Mouse (Mus musculus): ENCODE results near the gene Asxl2. TPM values are rescaled to one million over a fixed set of nuclear protein-coding genes. Genes with fewer than 3 reads are reported as not detected.
A peak's percentile ranks its signal among the peaks of the same experiment; 100 is the strongest.

Gene Asxl2
- polyA plus RNA-seq, 1 experiment from 2014 or later = 11.8 TPM

DNA sequence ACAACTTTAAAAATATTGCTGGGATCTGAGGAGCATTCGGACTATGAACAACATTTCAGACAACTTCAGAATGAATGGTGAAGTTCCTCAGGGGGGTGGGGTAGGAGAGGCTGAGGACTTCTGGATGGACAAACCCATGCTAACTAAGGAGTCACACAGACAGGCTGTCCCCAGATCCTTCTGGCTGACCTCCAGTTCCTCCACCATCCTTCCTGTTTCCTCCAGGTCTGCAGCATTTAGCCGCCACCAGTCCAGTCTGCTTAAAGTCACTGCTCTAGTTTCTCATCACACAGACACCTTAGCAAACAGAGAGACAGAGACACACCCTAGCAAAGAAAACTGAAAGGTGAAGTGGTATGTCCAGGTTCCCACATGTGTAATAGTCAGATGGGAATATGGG lies 2.5 kb upstream of the Asxl2 start:
- H3K27ac ChIP-seq = no peak overlapping the region
- no peaks in the 10 kb centered on the region for H3K36me3 ChIP-seq (replicated peaks; ENCODE audit: control insufficient read depth, insufficient read depth)
- H3K4me3 ChIP-seq (replicated peaks; ENCODE audit: low read length) = no peak overlapping the region
- H3K9ac ChIP-seq = no peak overlapping the region
- H3K9me3 ChIP-seq (ENCODE audit: control insufficient read depth, low read length) = no peaks in the 10 kb centered on the region
- no peak overlapping the region for H3K4me2 ChIP-seq (replicated peaks)
- ATAC-seq (ENCODE audit: low FRiP score) = no peak
- DNase-seq (ENCODE audit: low spot score) = no peak
- H3K4me1 ChIP-seq (replicated peaks; ENCODE audit: control insufficient read depth, insufficient read depth, low read length) = peaks cover 20% of the 10 kb centered on the region
- H3K27me3 ChIP-seq (ENCODE audit: control insufficient read depth, insufficient read depth, low read length) = no peaks in the 10 kb centered on the region
- WGBS = 90% methylated on average over 2 of the region's 2 CpGs

DNA sequence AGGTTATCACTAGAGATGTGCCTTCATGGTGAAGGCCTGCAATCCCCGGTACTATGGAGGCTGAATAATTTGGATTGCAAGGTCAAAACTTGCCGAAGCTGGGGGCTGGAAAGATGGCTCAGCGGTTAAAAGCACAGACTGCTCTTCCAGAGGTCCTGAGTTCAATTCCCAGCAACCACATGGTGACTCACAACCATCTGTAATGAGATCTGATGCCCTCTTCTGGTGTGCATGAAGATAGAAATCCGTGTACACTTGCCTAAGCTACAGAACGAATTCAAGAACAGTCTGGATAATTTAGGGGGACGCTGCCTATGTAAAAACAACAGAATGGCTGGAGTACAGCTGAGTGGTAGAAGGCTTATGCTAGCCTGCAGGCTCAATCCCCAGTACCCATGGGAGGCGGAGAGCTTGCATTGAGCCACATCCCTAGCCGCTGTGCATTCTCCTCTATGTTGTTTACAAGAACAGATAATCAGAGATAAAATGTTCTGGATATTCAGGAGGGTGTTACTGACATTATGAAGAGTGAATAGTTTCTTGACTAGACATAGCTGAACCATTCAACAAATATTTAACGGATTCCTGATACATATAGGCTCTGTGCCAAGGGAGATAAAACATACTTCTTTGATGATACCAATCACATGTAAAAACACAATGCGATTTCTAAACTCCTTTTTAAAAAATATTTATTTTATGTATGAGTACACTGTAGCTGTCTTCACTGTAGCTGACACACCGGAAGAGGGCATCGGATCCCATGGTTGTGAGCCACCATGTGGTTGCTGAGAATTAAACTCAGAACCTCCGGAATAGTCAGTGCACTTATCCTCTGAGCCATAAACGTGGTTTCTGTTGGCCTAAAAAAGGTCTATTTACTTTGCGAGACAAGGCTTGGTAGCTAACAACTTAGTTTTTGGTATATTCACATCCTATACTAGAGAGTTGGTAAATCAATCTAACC lies 999 bp upstream of the Asxl2 start:
- Histone ChIP-seq H3K9ac (peak overlapping the region; percentile 52), H3K9me3 (ENCODE audit: control insufficient read depth, low read length) (no peaks in the 10 kb centered on the region), H3K4me1 (replicated peaks; ENCODE audit: control insufficient read depth, insufficient read depth, low read length) (peaks cover 20% of the 10 kb centered on the region), H3K36me3 (replicated peaks; ENCODE audit: control insufficient read depth, insufficient read depth) (no peaks in the 10 kb centered on the region), H3K4me2 (replicated peaks) (peak overlapping the region; percentile 70), H3K27ac (peak overlapping the region; percentile 91), H3K4me3 (replicated peaks; ENCODE audit: low read length) (peak overlapping the region; percentile 78), H3K27me3 (ENCODE audit: control insufficient read depth, insufficient read depth, low read length) (no peaks in the 10 kb centered on the region)
- DNase-seq (ENCODE audit: low spot score) (peak; percentile 63), ATAC-seq (ENCODE audit: low FRiP score) (peak; percentile 46)
- WGBS = 50% methylated on average over 15 of the region's 15 CpGs

DNA sequence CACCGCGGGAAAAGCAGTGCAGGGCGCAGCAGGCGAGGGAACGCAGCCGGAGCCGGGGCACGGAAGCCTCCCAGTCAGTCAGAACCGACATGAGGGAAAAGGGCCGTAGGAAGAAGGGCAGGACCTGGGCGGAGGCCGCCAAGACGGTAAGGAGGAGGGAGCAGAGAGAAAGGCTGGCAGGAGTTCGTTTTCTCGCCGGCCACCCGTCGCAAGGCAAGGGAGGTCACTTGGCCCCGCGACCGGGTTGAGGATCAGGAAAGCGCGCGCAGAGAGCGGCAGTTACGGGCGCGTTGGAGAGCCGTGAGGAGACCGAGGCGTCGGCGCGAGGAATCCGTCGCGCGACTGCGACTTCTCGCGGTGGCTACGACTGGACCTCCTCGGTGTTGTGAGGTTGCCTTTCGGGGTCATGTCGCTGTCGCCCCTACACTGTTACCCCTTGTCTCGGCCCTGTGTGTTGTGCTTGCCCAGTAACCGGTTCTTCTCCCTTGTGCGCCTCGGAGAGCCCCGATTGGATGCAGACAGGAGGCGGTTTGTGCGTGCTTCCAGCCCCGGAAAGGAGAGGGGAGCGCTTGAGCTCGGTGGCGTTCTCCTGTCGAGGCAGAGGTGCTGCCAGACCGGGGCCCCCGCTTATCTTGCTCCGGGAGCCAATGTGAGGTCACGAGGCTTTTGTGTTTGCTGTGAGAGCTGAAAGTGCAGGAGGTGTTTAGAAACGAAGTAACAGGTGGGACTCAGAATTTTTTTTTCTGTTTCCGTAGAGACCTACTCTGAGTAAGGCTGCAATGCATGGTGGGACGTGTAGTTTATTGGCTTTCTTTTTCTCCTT lies 621 bp downstream of the Asxl2 start:
- peak; percentile 49 for ATAC-seq (ENCODE audit: low FRiP score)
- H3K9me3 ChIP-seq (ENCODE audit: control insufficient read depth, low read length) = no peaks in the 10 kb centered on the region
- DNase-seq (ENCODE audit: low spot score) = peak; percentile 68
- peak overlapping the region; percentile 70 for H3K4me2 ChIP-seq (replicated peaks)
- peak overlapping the region; percentile 79 for H3K9ac ChIP-seq
- under 1% methylated on average over 53 of the region's 65 CpGs for WGBS
- H3K27me3 ChIP-seq (ENCODE audit: control insufficient read depth, insufficient read depth, low read length) = no peaks in the 10 kb centered on the region
- peak overlapping the region; percentile 78 for H3K4me3 ChIP-seq (replicated peaks; ENCODE audit: low read length)
- peaks cover 20% of the 10 kb centered on the region for H3K4me1 ChIP-seq (replicated peaks; ENCODE audit: control insufficient read depth, insufficient read depth, low read length)
- H3K36me3 ChIP-seq (replicated peaks; ENCODE audit: control insufficient read depth, insufficient read depth) = no peaks in the 10 kb centered on the region
- peak overlapping the region; percentile 91 for H3K27ac ChIP-seq

DNA sequence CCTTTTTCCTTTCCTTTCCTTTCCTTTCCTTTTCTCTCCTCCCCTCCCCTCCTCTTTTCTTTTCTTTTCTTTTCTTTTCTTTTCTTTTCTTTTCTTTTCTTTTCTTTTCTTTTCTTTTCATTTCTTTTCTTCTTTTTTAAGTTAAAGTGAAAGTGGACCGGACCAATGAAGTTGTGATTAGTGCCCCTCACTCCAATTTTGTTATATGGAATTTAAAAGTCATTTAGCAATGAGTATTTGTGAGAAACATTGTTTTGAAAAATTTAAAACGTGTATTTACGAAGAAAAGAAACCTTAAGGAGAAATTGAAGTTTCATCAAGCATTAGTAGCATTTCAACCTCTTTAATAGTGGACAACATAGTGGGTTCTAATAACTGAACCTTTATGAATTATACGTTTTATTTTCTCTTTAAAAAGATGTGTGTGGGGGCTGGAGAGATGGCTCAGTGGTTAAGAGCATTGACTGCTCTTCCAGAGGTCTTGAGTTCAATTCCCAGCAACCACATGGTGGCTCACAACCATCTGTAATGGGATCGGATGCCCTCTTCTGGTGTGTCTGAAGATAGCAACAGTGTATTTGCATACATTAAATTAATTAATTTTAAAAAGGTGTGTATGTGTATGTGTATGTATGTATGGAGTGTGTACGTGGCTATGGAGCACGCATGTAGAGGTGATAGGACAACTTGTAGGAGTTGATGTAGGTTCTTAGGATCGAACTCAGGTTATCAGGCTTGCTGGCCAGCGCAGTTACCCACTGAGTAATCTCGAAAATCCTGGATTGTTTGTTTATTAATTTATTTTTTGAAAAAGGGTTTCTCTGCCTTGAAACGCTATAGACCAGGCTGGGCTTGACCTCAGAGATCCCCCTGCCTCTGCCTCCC lies 1.5 kb downstream of the Asxl2 start:
- no peak for DNase-seq (ENCODE audit: low spot score)
- no peaks in the 10 kb centered on the region for H3K36me3 ChIP-seq (replicated peaks; ENCODE audit: control insufficient read depth, insufficient read depth)
- H3K27ac ChIP-seq = no peak overlapping the region
- H3K27me3 ChIP-seq (ENCODE audit: control insufficient read depth, insufficient read depth, low read length) = no peaks in the 10 kb centered on the region
- H3K9me3 ChIP-seq (ENCODE audit: control insufficient read depth, low read length) = no peaks in the 10 kb centered on the region
- peak overlapping the region; percentile 78 for H3K4me3 ChIP-seq (replicated peaks; ENCODE audit: low read length)
- peak overlapping the region; percentile 70 for H3K4me2 ChIP-seq (replicated peaks)
- peaks cover 20% of the 10 kb centered on the region for H3K4me1 ChIP-seq (replicated peaks; ENCODE audit: control insufficient read depth, insufficient read depth, low read length)
- peak overlapping the region; percentile 79; the same call in 1 of the 2 replicates for H3K9ac ChIP-seq
- ATAC-seq (ENCODE audit: low FRiP score) = no peak
- 71% methylated on average over 11 of the region's 11 CpGs for WGBS

DNA sequence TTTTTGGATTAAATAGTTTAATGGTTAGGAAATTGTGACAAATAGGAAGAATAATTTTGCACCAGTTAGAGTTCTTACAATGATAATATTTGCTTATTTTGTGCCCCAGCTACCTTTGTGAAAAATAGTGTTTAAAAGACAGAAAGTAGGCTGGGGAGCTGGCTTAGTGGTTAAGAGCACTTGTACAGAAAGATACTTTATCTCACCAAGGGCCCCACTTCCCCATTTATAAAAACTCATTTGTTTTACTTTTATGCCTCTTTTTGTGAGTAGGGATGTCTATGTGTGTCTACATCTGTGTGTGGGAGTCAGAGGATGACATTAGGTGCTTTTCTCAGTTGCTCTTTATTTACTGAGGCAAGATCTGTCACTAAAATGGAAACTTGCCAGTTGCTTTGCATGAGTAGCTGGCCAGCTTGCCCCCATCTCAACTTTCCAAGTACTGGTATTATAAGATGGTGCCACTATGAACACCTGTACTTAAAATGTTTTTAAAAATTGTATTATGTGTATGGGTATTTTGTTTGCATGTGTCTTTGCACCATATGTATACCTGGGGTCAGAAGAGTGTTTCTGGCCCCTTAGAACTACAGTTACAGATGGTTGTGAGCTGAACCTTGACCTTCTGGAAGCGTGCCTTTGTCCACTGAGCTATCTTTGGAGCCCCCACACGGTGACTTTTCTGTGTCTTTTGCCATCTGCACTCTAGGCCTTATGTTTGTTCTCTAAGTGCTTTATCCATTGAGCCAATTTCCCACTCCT lies 3.2 kb downstream of the Asxl2 start:
- DNase-seq (ENCODE audit: low spot score) (no peak), ATAC-seq (ENCODE audit: low FRiP score) (no peak)
- Histone ChIP-seq H3K9ac (no peak overlapping the region), H3K4me2 (replicated peaks) (no peak overlapping the region), H3K27me3 (ENCODE audit: control insufficient read depth, insufficient read depth, low read length) (no peaks in the 10 kb centered on the region), H3K9me3 (ENCODE audit: control insufficient read depth, low read length) (no peaks in the 10 kb centered on the region), H3K4me1 (replicated peaks; ENCODE audit: control insufficient read depth, insufficient read depth, low read length) (peaks cover 13% of the 10 kb centered on the region), H3K36me3 (replicated peaks; ENCODE audit: control insufficient read depth, insufficient read depth) (no peaks in the 10 kb centered on the region), H3K4me3 (replicated peaks; ENCODE audit: low read length) (no peak overlapping the region), H3K27ac (no peak overlapping the region)
- WGBS = 79% methylated on average over 2 of the region's 2 CpGs

DNA sequence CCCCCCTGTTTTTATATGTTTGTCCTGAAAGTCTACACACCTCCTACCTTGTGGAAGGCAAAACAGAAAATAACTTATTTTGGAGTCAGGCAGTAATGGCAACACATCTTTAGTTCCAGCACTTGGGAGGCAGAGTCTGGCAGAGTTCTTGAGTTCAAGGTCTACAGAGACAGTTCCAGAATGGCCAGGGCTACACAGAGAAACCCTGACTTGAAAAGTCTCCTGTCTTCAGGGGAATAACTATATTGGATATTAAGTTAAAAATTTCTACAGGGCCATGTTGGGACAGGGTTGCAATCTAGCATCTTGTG lies 3.7 kb downstream of the Asxl2 start:
- no peaks in the 10 kb centered on the region for H3K27me3 ChIP-seq (ENCODE audit: control insufficient read depth, insufficient read depth, low read length)
- no peaks in the 10 kb centered on the region for H3K36me3 ChIP-seq (replicated peaks; ENCODE audit: control insufficient read depth, insufficient read depth)
- H3K27ac ChIP-seq = no peak overlapping the region
- H3K4me1 ChIP-seq (replicated peaks; ENCODE audit: control insufficient read depth, insufficient read depth, low read length) = peaks cover 10% of the 10 kb centered on the region
- H3K9me3 ChIP-seq (ENCODE audit: control insufficient read depth, low read length) = no peaks in the 10 kb centered on the region
- H3K9ac ChIP-seq = no peak overlapping the region
- ATAC-seq (ENCODE audit: low FRiP score) (no peak), DNase-seq (ENCODE audit: low spot score) (no peak)
- no peak overlapping the region for H3K4me2 ChIP-seq (replicated peaks)
- no peak overlapping the region for H3K4me3 ChIP-seq (replicated peaks; ENCODE audit: low read length)

DNA sequence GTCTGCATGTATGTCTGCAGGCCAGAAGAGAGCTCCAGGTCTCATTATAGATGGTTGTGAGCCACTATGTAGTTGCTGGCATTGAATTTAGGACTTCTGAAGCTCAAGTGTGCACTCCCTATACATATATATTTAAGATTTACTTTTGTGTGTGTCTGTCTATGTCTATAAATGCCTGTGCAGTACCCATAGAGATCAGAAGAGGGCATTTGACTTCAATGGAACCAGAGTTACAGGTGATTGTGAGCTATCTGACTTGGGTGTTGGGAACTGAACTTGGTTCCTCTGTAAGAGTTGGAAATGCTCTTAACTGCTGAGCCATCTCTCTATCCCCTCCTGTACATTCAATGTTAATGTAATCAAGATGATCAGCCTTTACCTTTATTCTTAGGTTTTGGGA lies 4.3 kb downstream of the Asxl2 start:
- Histone ChIP-seq H3K4me3 (replicated peaks; ENCODE audit: low read length) (no peak overlapping the region), H3K4me2 (replicated peaks) (no peak overlapping the region), H3K36me3 (replicated peaks; ENCODE audit: control insufficient read depth, insufficient read depth) (no peaks in the 10 kb centered on the region), H3K4me1 (replicated peaks; ENCODE audit: control insufficient read depth, insufficient read depth, low read length) (0 out of 2 replicates have a peak, but pooled peaks cover 6% of the 10 kb centered on the region), H3K9ac (no peak overlapping the region), H3K9me3 (ENCODE audit: control insufficient read depth, low read length) (no peaks in the 10 kb centered on the region), H3K27me3 (ENCODE audit: control insufficient read depth, insufficient read depth, low read length) (no peaks in the 10 kb centered on the region), H3K27ac (no peak overlapping the region)
- DNase-seq (ENCODE audit: low spot score) (no peak), ATAC-seq (ENCODE audit: low FRiP score) (no peak)

DNA sequence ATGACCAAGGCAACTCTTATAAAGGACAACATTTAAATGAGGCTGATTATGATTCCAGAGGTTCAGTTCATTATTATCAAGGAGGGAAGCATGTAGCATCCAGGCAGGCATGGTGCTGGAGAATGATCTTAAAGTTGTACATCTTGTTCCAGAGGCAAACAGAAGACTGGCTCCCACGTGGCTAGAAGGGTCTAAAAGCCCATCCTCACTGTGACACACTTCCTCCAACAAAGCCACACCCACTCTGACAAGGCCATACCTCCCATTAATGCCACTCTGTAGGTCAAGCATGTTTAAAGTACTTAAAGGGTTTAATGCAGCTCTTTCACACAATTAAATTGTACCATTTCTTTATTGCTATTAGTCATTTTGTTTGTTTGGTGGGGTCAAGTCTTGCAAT lies 7.1 kb downstream of the Asxl2 start:
- Histone ChIP-seq H3K4me2 (replicated peaks) (no peak overlapping the region), H3K36me3 (replicated peaks; ENCODE audit: control insufficient read depth, insufficient read depth) (no peaks in the 10 kb centered on the region), H3K27ac (no peak overlapping the region), H3K4me1 (replicated peaks; ENCODE audit: control insufficient read depth, insufficient read depth, low read length) (no peaks in the 10 kb centered on the region), H3K4me3 (replicated peaks; ENCODE audit: low read length) (no peak overlapping the region), H3K27me3 (ENCODE audit: control insufficient read depth, insufficient read depth, low read length) (no peaks in the 10 kb centered on the region), H3K9ac (no peak overlapping the region), H3K9me3 (ENCODE audit: control insufficient read depth, low read length) (no peaks in the 10 kb centered on the region)
- no peak for DNase-seq (ENCODE audit: low spot score)
- ATAC-seq (ENCODE audit: low FRiP score) = no peak
- whole genome bisulfite sequencing = 68% methylated on average over 1 of the region's 1 CpGs
